Mouse (Mus musculus): ENCODE results near the gene Rab11fip4.

Gene Rab11fip4

DNA sequence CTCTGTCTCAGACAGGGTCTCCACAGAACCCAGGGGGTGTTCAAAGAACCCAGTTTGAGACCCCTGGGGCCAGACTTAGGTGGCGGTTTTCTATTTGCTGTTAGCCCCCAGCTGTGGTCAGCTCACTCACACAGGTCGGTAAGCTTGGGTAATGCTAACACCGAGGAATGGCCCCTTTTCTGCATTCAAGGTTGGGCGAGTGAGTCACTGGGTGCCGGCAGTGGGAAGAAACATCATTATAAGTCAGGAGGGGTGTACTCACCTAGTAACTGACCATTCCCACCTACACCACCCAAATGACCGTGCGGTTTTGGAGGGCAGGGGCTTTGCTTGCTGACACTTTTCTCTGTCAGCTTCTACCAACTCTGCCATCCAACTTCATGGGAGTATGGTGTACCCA lies 64.6 kb downstream of the Rab11fip4 start:
- no peak for DNase-seq

DNA sequence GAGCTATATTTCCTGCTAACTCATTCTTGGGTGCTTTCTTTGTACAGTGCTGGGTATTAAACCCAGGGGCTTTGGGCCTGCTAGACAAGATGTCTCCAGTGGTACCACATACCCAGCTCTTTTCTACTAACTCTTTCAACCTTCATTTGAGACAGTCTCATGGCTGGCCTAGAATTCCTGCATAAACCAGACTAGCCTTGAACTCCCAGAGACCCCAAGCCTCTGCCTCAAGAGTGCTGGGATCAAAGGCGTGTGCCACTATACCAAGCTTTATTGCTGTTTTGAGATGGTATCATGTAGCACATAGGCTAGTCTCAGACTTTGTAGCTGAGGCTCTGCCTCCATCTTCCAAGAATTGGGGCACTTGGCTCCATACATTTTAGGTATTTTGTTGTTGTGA lies 65.5 kb downstream of the Rab11fip4 start:
- no peak for DNase-seq

DNA sequence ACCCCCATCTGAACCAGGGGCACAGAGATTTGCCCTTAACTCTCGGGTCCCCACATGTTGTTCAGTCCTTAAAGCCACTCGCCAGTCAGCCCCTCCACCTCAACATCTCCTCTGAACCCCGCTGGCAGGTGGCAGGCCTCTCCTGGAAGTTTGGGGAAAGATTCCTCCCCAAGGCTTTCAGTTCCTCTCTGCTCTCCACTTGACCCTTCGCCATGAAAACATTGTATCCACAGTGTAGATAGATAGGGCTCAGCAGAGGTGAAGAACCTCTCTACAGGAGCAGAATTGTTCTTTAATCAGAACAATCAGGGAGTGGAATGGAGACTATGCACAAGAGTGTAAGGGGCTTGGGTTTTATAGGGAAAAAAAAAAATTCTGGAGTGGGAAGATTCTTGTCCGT lies 66.0 kb downstream of the Rab11fip4 start:
- no peak for DNase-seq

DNA sequence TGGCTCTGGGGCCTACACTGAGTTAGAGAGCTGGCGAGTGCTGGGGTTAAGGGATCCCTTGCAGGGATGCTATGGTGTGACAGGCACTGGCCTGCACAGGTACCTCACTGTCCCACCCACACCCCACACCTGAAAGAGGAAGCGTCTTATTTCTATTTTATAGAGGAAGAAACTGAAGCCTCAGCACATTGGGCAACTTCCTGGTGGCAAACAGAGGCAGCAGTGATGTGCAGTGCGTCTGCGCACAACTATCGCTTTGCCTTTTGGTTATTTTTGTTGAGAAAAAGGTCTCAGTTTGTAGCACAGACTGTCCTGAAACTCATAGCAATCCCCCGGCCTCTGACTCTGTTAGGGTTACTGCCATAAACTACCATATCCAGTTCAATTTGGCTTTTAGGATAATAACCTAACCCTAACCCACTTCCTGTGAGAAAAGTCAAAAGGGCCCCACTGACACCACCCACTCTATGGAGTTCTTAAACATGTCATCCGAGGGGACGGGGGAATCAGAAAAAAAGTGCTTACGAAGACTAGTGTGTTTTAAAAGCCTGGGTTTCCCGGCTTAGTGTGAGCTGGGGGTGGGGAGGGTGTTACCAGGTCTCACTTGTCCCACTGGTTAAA lies 67.3 kb downstream of the Rab11fip4 start:
- no peak for DNase-seq

DNA sequence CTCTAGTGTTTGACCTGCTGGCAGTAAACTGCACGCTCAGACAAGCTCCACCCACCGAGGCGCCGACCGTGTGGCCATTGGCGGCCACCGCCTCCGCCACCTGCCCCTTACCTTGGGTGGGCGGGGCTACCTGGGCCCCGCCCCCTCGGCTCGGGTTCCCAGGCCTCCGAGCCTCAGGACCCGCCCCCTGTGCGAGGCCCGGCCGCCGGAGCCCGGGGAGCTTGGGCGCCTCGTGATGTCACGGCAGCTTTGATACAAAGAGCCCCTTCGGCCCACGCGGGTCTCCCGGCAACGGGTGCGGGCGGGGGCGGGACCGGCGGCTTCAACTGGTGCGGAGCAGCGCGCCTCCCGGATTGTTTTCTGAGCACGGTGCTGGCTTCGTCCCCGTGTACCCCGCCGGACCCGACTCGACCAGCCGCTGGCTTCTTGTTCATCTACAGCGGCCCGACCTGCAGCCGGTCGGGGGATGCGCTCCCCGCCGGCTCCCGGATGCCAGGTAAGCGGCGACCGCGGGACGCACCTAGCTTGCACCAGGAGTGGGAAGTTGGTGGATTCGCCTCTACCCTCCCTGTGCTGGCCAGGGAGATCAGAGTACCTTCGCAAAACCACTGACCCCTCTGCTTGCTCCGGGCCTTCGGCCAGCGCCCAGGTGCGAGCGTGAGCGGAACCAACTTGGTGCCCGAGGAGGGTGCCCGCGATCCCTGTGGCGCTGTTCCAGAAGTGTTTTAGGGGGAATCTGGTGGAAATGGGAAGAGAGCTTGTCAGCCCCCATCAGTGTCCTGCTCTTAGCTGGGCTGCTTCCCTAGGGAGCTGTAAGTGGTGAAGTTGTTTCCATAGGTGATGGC lies 69.6 kb downstream of the Rab11fip4 start:
- peak; percentile 94 for DNase-seq

DNA sequence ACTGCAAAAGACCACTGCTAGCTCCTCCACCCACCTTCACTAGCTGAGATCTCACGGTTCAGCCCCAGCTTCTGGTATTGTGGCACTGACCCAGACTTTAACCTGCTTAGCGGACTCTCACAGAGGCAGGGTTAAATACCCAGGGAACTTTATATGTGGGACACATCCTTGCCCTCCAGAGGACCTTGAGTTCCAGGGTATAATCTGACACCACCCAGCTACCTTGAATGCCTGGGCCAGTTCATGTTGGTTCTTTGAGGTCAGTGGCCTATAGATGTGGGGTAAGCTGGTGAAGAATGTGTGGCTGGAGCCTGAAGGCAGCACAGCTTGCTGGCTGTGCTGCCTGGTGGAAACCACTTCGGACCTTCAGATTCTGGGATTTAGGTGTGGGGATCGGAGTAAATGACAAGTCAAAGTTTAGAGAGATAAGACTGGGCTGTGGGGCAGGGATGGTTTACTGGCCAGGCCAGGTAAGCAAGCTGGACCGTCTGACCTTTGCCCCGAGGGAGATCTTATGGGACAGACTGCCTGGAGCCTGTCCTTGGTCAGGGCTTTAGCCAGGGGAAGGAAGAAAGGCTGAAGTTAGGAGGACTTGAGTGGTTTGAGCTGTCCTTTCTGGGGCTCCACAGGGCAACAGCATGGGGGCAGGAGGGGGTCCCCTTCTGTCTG lies 71.0 kb downstream of the Rab11fip4 start:
- DNase-seq, result no peak

DNA sequence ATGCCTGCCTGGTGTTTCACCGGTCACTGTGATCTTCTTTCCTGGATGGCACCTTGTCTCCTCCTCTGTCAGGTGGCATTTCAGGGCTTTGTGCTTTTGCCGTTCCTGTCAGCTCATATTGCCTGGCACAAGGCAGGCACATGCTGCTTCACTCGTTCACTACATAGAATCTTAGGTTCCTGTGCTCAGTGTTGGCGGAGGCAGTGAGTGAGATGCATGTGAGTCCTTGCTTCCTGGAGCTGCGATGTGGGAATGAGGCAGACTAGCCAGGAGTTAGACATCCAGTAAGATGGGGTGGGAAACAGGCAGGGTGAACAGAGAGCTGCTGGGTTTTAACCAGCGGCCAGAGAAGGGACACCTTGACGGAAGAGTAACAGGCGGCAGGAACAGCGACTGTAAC lies 72.1 kb downstream of the Rab11fip4 start:
- no peak for DNase-seq

DNA sequence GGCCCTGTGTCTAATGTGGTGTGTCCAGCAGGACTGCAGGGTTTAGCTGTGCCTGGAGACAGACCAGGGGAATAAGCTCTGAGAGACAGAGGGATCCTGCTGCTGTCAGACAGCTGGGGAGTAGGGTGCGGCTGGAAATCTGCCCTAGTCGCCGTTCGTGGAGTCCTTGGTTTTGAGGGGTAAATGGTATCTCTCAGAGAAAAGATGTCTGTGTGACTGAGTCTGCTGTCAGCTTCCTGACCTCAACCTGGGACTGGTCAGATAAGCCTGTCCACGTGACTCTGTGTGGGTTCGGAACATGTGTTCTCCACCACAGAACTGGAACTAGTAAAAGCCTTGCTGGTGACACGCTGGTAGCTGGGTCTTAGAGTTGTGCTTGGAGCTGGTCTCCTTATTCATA lies 72.6 kb downstream of the Rab11fip4 start:
- no peak for DNase-seq

DNA sequence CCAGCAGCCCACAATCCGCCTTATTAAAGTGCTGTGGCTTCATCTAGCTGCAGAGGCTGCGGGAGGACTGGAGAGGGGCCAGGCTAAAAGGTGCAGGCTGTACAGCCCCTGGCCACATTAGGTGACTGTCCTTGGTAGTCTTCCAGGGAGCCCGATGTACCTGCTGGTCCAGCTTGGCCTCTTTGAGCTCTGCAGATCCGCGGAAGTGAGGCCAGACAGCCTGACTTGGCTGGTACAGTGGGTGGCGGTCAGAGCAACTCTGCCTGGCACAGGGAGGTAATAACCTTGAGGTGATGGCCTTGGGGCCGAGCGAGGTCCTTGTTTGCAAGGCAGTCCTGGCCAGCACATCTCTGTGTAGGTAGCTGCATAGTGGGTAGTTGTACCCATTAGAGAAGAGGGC lies 75.5 kb downstream of the Rab11fip4 start:
- no peak for DNase-seq

DNA sequence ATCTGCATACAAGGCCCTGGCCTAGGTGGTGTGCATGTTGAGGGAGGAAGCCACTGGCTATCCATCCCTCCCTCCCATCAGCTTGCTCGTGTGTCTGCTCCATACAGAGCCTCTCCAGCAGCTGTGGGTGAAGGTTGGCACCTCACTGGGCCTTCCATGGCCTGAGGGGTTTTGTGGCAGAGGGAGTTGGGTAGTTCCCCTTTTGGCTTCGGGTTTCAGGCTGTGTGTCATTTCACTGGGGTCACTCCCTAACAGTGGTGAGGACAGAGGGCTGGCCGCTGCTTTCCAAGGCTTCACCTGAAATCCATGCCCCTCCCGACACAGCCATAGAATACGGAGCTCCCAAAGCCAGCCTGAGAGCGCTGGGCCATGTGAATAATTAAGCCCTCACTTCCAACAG lies 78.2 kb downstream of the Rab11fip4 start:
- DNase-seq, result no peak

DNA sequence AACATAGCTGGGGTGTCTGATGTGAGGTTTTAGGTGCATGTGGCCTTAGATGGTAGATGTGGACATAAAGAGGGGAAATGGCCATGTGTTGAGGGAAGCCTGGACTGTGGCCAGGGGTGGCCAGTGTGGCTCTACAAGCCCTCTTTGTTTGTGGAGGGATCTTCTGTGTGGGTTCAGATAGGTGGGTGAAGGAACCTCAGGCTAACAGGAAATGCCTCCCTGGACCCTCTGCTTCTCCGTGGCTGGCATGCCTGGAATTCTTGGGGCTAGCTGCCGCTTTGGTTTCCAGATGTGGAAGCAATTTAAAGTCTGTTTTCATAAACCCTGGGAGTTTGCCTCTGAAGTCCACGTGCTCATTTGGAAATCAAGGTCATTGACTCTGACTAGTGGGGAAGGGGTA lies 78.9 kb downstream of the Rab11fip4 start:
- no peak for DNase-seq

DNA sequence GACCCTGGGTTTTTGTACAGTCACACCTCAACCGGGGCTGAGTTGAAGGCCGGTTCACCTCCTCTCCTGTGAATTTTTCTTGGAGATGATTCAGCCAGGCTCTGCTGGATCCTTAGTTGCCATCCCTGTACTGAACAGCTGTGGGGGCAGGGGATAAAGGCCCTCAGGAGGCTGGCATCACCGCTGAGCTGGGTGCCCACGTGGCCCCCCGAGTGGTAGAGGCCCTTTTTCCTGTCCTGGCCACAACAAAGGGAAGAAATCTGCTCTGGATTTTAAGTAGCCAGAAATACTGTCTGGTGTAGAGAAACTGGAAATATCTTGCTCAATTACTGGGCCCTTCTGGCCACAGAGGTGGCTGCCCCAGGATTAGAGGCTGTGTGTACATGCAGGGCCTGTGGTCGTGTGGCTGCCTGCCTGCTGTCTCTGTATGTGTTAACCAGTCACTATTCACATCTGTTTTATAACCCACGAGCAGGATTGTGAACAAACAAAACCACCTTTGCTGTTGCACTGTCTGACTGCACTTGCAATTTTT lies 79.5 kb downstream of the Rab11fip4 start:
- DNase-seq, result no peak

DNA sequence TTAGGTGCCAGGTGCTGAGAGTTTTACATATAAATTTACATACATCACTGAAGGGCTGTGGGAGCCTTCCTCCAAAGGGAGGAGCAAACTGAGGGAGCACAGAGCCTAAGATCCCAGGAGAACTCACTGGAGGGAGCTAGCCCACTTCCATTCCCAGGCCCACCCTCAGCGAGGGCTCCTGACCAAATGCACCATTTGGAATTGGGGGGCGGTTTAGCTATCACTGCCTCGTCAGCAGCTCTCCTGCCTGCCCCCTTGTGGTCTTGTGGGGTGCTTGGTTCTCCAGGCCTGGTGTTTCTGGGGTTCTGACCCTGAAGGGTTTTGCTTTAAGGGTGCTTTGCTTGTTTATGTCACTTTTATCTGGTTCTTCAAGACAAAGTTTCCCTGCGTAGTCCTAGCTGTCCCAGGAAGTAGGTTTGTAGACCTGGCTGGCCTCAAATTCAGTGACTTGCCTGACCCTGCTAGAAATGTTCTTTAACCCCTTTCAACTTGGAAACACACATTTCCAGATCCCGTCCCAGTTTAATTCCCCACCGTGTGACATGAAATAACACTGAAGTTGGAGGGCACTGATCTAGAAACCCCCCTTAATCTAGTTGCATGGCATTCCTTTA lies 80.8 kb downstream of the Rab11fip4 start:
- DNase-seq, result peak; percentile 57

DNA sequence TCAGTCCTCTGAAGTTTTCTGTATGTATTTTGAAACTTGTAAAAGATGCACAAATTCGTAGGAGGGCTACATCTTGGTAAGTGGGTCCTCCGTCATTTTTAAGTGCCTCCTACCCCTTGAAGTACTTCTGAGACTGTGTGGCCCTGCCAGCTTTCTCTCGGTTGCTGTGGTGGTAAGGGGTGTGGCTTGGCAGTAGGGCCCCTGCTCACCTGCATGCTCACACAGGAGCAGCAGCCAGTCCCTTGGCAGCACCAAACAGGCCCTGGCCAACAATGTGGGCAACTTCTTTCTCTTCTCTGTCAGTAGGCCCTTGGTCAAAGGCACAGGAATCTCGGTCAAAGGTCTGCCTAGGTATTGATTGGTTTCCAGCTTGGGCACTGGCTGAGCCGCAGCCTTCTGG lies 82.1 kb downstream of the Rab11fip4 start:
- no peak for DNase-seq

DNA sequence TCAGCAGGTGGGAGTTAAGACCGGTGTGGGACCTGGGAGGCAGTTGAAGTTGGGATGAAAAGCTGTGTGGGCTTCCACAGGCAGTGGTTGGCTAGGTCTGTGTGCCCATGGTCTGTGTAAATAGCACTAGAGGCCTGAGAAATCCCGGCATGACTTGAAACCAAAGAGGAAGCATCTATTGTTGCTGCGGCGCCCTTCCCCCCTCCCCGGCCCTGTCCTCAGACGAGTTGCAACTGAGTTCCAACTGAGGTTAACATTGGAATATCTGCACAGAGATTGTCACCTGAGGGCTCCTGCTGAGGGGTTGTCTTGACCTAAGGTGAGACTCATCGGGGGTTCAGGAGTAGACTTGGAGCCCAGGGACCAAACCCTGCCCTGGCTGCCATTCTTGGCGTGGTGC lies 82.7 kb downstream of the Rab11fip4 start:
- no peak for DNase-seq

DNA sequence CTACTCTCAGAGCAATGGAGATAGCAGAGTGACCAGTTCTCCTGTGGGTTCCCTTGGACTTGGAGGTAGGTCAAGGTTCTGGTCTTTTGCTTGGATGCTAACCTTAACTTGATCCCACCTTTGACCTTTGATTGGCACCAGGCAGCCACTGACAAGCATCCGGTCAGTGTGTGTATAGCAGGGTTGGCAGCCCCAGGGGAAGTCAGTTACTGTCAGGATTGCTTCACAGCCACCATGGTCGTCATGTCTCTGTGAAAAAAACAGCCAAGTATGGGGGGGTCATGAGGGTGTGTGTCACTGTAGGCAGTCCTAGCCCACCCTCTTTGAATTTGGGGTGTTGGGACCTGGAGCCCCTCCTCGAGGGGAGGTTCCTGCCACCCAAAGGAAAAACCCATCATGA lies 83.2 kb downstream of the Rab11fip4 start:
- DNase-seq, result no peak

DNA sequence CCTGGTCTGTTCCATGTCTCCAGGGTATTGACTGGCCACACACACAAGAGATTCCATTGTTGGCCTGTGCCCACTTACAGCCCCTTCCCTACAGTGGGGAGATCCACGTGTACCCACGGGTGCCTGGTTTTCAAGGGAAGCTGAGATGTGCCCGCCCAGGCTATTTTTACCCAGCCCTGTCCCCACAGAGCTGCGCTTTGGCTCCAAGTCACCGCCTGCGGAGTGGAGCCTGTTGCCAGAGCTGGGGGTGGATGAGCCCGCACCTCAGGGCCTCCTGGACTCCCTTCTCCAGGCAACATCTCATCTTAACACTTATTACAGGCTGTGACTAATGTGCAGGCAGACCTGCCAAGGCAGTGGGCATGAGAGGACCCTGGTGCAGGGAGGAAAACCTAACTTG lies 83.6 kb downstream of the Rab11fip4 start:
- DNase-seq, result no peak

DNA sequence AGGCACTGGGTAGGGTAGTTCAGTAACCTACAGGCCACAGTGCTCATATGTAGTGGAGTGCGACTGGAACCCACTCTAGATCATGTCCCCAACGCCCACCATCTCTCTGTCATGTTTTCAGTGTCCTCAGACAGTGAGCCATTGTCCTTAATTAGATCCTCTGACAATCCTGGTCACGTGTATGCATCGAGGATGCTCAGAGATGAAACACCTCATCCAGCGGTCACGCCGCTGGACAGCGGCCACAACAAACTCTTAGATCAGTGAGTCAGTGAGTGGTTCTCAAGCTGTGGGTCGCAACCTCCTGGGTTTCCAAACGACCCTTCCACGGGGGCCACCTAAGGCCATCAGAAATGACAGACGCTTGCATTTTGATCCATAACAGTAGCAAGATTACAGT lies 84.3 kb downstream of the Rab11fip4 start:
- peak; percentile 65 for DNase-seq

DNA sequence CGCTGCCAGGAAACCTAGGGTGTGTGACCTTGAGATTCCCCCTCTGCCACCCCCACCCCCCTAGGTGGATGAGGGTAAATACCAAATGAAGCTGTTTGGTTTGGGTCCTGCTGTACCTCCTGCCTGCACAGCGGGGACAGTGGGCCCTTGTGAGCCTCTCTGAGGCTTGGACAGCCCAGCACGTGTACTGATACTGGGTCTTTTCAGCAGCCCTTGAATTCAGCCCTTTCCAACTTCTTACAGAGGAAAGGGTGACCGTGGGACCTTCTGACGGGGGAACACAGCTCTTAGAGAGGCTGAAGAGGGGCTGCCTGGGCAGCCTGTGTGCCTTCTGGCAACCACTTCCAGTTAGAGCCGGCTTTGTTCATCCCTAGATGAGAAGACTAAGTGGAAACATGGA lies 85.0 kb downstream of the Rab11fip4 start:
- DNase-seq, result no peak

DNA sequence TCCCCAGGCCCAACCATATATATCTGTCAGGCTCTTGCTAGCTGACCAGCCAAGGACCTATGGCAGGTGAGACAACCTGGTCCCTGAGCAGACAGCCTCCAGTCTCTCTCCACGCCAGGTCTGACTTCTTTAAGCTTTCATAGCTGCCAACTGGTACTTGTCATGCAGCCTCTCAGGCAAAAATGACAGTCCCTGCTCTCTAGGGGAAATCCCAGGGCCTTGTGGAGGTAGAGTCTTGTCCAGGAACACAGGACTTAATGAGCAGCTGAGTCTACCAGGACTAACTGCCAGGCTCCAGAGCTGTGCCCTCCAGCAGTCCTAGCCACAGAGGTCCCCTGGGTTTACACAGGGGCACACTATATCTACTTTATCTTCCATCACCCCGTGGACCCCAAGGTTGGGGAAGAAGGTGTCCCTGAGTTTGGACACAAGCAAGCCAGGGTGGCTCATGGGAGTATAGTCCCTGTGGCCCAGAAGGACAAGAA lies 85.5 kb downstream of the Rab11fip4 start:
- DNase-seq, result no peak

DNA sequence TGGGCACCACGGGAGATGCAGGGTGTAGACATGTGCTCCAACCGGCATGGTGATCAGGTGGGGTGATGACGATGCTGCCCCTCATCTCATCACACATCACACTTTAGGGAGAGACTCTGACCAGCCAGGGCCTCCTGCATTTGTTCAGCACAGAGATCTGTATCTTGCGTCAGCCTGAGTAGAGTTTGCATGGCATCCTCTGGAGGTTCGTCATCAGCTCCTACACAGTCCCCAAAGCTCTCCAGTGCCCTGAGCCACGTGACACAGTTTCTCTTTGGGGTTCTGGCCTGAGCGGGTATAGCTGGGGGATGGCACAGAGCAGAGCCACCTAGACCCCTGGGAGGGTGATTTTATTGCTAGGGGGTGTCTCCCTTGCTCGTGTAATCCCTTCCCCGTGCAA lies 86.4 kb downstream of the Rab11fip4 start:
- no peak for DNase-seq

DNA sequence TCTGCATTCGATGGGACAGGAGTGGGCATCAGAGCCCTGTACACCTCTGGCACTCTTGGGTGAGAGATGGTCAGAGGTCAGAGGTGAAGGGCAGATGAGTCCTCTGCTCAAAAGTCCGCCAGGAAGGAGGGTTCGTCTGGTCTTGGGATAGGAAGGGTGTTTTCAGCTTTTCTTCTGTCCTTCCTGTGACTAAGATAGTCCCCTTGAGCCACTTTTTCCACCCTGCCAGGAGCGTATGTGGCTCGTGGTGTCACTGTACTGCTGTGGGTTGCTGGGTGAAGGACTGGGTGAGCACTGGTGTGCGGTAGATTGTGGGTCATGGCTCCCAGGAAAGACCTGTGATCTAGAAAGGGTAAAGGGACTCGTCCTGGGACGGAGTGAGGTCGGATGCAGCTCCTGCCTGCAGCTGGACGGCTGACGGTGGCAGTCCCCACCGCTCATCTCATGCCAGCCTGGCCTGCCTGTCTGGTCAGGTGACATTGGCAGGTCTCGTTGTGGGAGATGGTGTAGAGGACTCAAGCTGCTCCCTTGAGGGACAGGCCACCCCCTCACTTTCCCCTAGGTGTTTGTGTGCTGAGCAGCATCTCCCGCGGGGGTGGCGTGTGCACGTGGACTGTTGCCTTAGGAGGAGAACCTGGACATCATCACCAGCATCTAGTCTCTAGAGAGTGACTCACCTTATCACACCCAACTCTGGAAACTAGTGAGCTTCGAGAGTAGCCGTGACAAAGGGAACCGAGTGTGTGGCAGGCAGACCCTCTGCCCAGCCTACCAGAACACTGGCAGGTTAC lies 87.5 kb downstream of the Rab11fip4 start:
- DNase-seq, result no peak

Data from retina, postnatal 1 day (tissue).